Mouse (Mus musculus) C2C12 (cell line): ENCODE results near the gene Casp9.

ENCODE experiments used
- CEBPB ChIP-seq: IDR thresholded peaks from one replicate; pipeline ENCODE4 v1.6.1; 2011; ENCODE audit warnings: low read depth, mild to moderate bottlenecking, control low read depth, moderate library complexity
- CTCF ChIP-seq: IDR thresholded peaks from one replicate; pipeline ENCODE4 v1.5.1; 2011; ENCODE audit not compliant: control insufficient read depth, insufficient read depth, insufficient read length
- MAX ChIP-seq: IDR thresholded peaks from one replicate; pipeline ENCODE4 v1.6.1; 2011; ENCODE audit warnings: mild to moderate bottlenecking, control low read depth
- USF1 ChIP-seq: IDR thresholded peaks from one replicate; pipeline ENCODE4 v1.6.1; 2011; ENCODE audit warnings: low read depth, mild to moderate bottlenecking, control low read depth, moderate library complexity

- TF ChIP-seq USF1 (no peak), CTCF (no peak), CEBPB (no peak), MAX (no peak)
Observed at GRCm38 (mm10) chr4:141810975-141811374, 17.6 kb downstream of the Casp9 start.
